Mouse (Mus musculus) right cerebral cortex, postnatal 4 days (tissue): ENCODE results near the gene Daam2.
A peak's percentile ranks its signal among the peaks of the same experiment; 100 is the strongest.
"Not testable (repeated sequence)": the region's sequence is repeated elsewhere in the genome, so short reads cannot be mapped to it uniquely, and the experiment has no call there.

ENCODE experiments used
- DNase-seq: peaks from one replicate; pipeline ENCODE4 v3.0.0-alpha.2; 2022

The Daam2 gene

DNA sequence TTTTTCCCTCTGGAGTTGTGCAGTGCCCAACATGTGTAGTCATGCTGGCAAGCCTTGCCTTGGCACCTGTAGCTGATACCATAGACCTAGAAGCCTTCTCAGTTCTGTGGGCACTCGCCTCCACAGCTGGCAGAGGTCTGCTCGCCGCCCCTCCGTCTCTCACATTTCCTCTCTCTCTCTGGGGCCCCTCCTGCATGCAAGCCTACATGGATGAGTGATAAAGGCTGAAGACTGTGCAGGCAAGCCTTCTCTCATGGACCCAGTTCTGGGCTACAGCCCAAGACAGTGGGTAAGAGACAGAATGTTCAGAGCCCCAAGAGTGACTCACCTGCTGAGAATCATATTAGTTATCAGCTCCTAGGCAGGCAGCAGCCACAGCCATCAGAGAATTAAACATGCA lies 90.1 kb downstream of the Daam2 start:
- no peak for DNase-seq

DNA sequence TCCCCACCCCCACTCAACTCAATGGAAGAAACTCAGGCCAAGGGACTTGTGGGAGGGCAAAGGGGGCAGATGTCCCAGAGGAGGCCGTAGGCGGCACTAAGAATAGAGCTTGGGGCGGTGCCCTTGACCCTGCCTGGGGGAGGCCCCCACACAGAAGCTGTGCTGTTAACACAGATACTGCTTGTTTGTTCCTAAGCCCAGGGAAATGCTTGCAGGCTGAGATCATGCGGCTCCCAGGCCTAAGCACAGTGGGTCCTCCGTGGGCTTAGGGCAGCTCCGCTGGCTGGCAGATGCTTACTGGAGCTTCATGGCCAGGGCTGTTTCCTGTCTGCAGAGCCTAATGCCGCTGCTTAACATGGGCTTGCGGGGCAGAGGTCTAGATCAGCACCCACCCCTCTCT lies 91.5 kb downstream of the Daam2 start:
- no peak for DNase-seq

DNA sequence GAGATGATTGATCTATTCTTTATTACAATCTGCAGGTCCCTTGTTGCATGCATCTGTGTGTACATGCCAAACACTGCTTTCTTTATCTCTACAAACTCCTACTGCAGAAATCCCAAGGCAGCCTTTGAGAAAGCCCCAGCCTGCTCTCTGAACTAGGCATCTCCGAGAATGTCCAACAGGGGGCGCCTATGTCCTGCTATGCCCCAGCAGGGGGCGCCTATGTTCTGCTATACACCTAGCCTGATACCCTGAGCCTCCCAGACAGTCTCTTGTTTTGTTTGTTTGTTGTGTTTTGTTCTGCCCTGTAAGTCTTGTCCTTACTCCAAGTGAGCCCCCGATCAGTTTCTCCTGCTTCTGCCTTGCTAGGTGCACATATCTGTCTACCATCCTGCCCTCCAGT lies 95.9 kb downstream of the Daam2 start:
- DNase-seq = peak; percentile 75

DNA sequence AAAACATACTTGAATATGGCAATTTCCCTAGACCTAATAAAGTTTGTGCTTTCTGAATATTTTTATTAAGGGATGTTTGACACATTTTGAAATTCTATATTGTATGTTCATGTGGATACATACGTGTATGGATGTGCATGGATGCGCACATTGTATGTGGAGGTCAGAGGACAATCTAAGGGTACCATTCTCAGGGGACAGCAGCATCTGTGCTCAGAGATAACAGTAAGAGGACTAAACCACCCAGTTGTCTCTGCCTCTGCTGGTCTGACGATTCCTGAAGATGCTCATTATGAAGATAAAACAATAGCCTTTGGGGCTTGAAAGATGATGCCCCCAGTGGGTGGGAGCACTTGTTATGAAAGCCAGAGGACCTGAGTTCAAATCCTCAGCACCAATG lies 99.3 kb downstream of the Daam2 start:
- DNase-seq = no peak

DNA sequence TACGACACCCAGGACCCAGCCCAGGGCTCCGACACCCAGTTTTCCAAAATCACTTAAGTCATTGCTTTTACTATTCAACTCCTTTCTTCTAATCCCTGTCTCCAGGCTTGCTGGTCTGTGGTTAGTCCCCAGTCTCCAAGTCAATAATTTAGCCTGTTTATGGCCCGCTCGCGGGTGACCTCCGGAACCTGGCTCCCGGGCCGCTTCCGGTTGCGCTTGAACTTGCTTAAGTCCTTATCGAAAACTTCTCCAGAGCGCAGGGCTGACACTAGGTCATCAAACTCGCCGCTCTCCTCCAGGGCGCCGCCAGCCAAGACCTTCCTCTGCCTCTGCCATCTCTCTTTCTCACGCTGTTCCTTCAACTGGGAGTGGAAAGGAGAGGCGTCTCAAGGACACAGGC lies 105.8 kb downstream of the Daam2 start:
- no peak for DNase-seq

DNA sequence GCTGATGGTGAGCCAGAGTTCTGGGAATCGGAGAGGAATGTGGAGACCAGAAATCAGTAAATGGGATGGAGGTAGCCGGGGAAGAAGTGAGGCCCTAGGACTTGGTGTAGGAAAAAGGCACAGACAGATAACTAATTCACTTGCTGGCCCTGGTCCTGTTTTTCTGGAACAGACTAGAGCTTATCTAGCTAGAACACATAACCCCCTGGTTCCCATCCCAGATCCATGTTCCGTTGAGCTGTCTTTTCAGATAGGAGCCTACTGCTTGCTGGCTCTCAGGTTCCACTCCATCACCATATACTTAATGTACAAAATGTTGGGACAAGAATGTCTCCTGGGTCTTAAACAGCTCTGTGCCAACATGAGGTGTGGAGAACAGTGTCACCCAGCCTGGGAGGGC lies 106.3 kb downstream of the Daam2 start:
- no peak for DNase-seq

DNA sequence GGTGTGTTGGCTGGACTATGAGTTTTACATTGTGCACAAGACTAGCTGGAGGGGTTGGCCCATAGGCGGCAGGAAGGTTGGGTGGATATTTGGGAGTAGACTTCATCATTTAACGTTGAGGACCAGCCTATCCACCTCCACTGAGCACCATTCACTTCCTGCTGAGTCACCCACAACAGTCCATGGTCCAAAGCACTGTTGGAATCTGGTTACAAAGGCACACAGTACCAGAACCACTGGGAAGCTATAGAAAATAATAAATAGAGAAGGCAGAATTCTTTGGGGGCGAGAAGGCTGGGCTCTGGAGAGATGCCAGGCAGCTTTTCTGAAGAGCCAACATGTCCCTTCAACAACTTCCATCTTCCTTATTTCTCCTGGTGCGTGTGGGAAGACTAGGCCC lies 107.8 kb downstream of the Daam2 start:
- no peak for DNase-seq

DNA sequence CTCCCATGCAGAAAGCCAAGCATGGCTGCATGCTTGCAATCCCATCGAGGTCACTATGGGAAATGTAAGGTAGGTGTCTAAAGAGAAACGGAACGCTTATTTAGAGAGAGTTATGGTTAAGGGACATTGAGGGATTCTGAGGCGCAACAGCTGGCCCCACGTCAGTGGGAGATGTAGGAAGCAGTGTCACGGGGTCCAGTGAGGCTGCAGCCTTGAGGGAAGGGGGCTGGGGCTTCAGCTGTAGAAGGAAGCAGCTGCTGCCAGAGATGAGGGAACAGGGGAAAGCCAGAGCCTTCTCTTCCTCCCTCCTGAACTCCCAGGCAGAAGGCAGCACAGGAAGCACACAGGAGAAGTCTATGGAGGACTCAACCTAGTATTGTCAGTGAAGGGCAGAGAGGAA lies 113.2 kb downstream of the Daam2 start:
- DNase-seq = no peak

DNA sequence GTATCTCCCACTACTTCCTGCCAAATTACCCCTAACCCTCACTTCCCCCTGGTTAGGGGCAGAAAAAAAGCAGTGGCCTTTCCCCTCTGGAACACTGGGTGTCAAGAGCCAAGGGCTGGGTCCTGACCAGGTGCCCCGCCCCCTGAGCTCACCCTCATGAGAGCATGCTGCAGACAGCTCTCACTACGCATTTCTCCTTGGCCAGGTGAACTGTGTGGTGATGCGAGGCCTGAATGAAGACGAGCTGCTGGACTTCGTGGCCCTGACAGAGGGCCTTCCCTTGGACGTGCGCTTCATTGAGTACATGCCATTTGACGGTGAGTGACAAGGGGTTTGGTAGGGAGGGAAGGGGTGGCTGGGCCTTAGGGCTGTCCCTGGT lies 114.9 kb downstream of the Daam2 start:
- DNase-seq = no peak

DNA sequence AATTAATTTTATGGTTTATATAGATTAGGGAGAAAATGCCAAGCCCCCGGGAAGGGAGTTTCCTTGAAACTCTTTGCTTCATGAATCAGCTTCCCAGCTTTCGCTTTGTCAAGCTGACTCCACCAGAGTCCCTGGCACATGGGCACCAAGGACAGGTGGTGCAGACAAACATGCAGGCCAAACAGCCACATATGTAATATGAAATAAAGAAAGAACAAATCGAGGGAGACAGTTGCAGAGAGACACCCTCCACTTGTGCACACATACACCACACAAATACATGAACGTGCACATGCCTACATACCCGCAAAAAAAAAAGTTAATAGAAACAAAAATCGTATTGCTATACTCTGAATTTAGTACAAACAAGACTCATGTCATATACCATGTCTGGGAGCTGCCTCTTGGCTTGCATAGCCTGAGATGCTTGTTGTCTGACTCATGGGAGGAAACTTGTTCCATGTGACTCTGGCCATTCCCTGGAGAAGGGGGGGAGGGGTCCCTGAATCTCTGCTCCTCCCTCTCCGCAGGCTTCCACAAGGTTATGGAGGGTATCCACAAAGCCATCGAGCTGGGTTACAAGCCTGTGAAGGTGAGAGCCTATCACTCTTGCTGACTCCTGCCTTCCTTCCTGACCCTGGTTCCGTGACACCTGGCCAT lies 115.4 kb downstream of the Daam2 start:
- DNase-seq = no peak

DNA sequence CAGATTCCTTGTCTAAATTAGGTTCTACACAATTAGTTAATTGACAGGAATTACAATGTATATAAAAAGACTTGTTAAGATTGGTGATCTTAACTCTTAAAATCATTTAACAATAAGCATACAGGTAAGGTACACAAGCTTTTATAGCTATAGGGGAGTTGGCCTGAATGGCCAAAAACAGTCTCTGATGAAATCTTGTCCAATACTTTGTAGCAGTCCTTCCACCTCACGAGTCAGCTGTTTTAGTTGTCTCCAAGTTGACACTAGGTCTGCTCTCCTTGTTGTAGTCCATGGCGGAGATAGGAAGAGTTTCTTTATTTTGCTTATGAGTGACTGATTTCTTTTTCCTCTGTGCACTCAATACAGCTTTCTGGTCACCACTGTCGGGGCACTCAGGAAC lies 121.3 kb downstream of the Daam2 start:
- not testable (repeated sequence) for DNase-seq

DNA sequence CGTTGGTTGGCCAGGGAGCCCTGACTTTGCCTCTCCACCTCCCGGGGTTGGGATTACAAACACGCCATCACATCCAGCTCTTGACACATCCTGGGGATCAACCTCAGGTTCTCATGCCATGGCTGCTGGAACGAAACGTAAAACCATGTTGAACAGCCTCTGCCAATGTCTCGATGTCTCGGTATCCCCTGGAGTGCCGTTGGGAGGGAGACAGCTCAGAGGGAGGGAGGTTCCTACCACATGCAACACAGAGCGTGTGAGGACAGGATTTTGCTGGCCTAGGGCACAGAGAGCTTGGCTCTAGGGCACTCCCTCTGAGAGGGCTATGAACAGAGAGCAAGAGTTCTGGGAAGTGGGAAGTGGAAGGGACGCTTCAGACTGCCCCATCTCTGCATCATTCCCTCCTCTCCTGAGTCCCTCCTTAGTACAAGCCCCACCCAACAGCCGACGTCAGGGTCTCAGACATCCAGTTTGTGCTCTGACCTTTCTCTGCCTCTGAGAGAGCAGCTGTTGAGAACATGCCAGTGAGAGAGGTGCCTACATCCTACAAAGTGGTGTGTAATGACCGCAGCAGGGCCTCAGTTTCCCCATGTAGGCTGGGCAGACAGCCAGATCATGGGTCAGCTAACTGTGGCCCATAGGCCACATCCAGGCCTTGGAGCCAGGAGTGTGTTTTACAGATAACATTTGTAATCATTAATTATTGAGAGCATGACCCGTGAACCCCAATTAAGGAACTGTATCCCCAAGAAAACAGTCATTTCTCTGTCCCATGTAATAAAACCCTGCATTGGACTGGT lies 123.6 kb downstream of the Daam2 start:
- no peak for DNase-seq

DNA sequence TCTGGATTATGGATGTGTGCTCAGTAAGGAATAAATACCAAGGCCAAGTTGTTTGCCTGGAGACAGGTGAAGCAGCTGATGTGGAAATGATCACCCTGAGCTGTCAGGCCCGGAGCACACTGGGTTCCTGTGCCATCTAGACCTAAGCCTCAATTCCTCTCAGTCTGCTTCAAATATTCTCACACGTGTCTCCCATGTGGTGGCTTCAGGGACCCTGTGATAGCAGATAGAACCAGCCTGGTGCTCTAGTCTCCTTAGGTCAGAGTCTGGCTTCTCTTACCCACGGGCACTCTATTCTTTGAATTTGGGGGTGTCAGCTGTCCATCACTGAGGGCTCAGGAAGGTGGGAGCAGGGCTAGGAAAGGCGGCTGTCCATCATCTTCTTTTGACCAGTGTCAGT lies 124.4 kb downstream of the Daam2 start:
- no peak for DNase-seq

DNA sequence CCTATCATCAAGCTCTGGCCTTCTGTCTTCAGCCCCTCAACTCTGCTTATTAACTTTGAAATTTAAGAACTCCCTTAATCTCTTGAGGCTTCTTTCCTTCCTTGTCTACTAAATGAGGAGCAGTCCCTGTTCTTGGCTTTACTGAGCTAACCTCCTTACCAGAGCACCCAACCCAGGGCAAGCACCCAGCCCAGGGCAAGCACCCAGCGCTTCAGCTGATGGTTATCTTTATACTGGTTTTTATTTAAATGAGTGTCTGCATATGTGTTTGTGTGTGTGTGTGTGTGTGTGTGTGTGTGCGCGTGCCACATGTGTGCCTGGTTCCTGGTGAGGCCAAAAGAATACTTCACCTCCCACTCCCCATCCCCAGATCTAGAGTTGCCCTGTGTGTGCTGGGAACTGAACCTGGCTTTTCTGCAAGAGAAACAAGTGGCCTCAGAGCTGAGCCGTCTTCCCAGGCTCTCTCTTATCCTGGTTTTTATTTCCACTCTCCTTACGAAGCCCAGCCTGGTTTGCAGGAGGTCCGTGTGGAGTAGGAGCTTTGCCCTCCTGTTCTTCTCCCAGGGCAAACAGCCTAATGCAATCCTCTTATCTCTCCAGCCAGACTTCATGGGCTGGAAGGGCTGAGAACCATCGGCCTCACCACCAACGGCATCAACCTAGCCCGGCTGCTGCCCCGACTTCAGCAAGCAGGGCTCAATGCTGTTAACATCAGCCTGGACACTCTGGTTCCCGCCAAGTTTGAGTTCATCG lies 125.1 kb downstream of the Daam2 start:
- DNase-seq = no peak

DNA sequence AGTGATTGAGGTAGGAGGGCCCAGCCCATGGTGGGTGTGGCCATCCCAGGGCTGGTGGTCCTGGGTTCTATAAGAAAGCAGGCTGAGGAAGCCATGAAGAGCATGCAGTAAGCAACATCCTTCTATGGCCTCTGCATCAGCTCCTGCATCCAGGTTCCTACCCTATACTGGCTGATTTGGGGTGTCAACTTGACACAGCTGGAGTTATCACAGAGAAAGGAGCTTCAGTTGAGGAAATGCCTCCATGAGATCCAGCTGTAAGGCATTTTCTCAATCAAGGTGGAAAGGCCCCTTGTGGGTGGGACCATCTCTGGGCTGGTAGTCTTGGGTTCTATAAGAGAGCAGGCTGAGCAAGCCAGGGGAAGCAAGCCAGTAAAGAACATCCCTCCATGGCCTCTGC lies 126.8 kb downstream of the Daam2 start:
- not testable (repeated sequence) for DNase-seq

DNA sequence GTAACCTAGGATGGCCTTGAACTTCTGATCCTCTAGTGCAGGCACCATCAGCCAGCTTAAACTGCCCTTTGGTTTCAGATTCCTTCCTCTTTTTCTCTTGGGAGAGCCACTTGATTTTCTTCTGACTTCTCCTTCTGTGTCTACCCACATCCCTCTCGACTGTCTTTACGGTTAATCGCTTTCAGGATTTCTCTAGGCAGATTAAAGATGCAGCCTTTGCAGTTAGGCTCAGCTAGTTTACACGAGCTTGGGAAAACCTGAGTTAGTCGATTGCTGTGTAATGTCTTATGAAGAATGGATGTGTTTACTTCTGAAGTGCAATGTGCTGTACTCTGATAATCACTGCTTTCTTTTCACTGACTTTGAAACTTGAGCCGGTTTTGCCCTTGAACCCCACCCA lies 127.5 kb downstream of the Daam2 start:
- DNase-seq = no peak

DNA sequence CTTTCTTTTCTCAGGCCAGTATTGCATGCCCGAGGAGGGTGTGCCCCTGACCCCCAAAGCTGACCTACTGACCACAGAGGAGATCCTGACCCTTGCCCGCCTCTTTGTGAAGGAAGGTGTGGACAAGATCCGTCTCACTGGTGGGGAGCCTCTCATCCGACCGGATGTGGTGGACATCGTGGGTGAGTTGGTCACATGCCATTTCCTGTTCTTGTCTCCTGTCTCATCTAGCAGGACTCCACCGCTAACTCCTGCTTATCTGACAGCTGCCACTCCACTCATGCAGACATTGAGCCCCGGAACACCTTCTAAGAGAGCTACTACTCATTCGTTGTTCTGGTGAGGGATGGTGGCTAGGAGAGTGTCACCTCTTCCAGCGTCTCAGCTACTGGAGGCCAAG lies 129.1 kb downstream of the Daam2 start:
- DNase-seq = no peak

DNA sequence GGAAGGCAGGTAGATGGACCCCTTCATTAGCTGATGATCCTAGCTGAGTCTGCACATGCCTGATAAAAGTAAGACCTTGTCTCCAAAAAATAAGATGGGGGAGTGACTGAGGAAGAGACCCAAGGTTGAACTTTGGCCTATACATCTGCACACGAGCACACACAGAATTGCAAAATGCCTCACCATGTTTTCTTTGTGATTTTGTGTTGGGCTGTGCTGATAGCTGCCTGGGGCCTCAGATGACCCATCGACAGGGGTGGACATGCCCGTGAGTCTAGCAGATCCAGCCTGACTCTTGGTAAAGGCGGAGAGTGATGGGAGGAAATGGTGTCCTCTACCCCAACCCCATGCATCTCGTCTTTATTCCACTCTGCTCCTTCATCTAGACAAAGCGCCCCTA lies 129.9 kb downstream of the Daam2 start:
- no peak for DNase-seq

DNA sequence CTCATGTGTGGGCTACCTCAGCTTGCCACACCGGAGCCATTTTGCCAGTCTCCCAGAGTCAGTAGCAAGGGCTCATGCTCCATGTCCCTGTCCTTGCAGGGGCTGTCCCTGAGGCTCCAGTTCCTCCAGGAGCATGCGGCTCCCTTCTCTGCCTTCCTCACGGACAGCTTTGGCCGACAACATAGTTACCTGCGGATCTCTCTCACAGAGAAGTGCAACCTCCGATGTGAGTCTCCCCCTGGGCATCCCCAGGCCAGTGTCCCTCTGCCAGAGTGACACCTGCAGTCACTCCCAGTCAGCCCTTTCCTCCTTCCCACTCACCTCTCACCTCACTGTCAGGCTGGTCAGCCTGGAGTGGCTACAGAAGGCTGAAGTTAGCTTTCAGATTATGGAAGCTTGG lies 131.1 kb downstream of the Daam2 start:
- no peak for DNase-seq

DNA sequence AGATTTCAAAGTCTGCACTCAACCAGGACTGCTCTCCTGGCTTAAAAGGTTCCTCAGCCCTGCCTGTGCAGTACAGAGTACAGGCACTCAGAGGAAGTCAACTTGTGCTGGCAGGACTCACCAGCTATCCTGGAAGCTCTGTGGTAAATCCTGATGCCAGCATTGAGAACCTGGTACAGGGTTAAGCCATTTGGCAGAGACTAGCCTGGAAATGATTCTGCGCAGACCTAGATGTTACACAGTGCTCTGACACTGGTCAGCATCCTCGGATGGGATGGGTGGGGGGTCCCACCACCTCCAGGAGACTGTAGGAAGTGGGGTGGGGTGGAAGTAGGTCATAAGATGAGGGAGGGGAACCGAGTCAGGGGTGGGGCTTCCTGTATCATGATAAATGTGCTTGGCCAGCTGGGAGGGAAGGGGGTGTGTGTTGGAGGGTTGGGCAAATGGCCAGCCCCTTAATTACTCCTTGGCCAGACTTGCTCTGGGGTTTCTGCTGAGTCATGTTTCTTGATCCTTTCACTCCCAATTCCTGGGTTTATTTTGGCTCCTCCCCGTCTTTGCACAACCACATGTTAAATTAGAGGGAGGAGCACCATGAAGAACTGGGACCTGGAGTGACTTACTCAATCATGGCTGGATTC lies 132.0 kb downstream of the Daam2 start:
- DNase-seq = no peak

DNA sequence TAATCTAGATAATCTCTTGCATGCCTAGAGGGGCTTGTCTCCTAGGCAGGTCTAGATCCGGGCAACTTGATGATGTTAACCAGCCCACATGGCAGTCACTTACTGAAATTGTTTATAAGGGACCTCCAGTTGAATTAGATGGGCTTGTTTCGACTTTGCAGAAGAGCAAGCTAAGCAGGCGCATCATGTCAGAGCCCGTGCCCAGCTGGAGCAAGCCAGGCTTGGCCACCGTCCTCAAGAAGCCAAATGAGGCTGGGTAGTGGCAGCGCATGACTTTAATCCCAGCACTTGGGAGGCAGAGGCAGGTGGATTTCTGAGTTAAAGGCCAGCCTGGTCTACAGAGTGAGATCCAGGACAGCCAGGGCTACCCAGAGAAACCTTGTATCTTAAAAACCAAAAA lies 133.0 kb downstream of the Daam2 start:
- DNase-seq = no peak

DNA sequence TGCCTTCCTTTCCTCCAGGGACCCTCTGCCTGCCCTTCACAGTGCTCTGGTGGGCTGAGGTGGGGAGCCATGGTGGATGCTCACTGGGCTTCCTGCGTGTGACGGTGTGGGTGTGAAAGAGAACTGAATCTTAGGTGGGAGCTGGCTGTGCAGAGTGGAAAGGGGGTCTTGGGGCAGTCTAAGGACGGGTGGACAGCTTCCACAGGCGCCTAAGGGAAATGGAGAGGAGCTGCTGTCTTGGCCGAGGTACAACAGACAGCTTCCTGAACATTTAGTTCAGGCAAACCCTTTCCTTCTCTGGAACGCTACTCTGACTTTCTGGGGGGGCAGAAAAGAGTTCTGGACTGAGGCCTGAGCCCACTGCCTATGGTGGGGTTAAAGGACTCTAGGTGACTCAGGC lies 134.0 kb downstream of the Daam2 start:
- DNase-seq = no peak

DNA sequence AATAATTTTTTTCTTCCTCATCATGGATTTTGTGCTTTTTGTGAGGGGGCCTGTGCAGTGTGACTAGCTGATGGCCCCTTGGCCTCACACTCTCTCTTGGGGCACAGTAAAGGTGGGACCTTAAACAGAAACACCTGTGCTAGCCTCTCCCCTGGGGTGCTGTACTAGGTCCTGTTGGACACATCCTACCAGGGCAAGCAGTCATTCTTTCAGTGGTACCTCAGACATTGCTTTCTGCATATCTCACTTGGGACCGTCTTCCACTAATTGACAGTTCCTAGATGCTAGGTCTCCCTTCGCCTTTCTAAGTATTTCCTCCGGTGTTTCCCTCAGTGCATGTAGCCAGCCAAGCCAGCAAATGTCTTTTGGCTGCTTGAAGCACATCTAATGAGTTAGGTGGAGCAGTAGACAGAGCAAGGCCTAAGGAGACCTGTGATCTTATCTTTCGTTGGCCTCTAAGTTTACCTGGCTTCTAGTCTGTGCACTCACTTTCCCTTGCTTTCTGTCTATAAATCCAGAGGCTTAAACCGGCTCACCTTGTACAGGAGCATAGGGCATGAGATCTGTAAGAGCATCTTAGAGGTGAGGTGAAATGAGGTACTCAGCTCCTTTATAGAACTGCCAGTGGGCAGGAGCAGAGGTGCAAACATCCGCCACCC lies 134.5 kb downstream of the Daam2 start:
- no peak for DNase-seq
